9 mouse cellular contexts compared by ENCODE assay signal in genomic region chr3:30515795-30516170, GRCm38 (mm10). TPM values are rescaled to one million over a fixed set of nuclear protein-coding genes. Genes with fewer than 3 reads are reported as not detected.
DNase-seq lines count a peak whose midpoint lies in the region; ATAC-seq and TF ChIP-seq lines count a peak whose summit lies in the region.
"Had no signal": no experiment of that assay in that cellular context is flagged by ENCODE, and none has a peak within 500 bp of the region (broad histone marks: within the 10 kb centered on the region; RNA-seq: fewer than 3 reads in every experiment).

No protein-coding gene starts in this region.

- H3K27ac ChIP-seq in forebrain, embryonic 11.5 days (ENCODE audit: low read depth, low read length), result no peak overlapping the region
- H3K27ac ChIP-seq in forebrain, embryonic 13.5 days, result no peak overlapping the region
- peak overlapping the region; percentile 97; the same call in 1 of the 2 replicates for H3K27ac ChIP-seq in lung, embryonic 14.5 days (ENCODE audit: low read depth)
- no peak overlapping the region for H3K27ac ChIP-seq in intestine, embryonic 14.5 days (ENCODE audit: low read depth)
- H3K27ac ChIP-seq in stomach, embryonic 14.5 days (ENCODE audit: low read length), result peak overlapping the region; percentile 55; the same call in 1 of the 2 replicates

- WGBS in forebrain, embryonic 11.5 days, result 12% methylated on average over 9 of the region's 9 CpGs
- 12% methylated on average over 9 of the region's 9 CpGs for WGBS in forebrain, embryonic 13.5 days
- 9% methylated on average over 9 of the region's 9 CpGs for WGBS in lung, embryonic 14.5 days
- 7% methylated on average over 9 of the region's 9 CpGs for WGBS in intestine, embryonic 14.5 days
- 16% methylated on average over 9 of the region's 9 CpGs for WGBS in stomach, embryonic 14.5 days

- ATAC-seq in forebrain, embryonic 11.5 days (replicated peaks; ENCODE audit: low FRiP score), result no peak
- ATAC-seq in forebrain, embryonic 13.5 days, result no peak
- no peak for ATAC-seq in lung, embryonic 14.5 days (ENCODE audit: insufficient read depth)
- ATAC-seq in intestine, embryonic 14.5 days (replicated peaks; ENCODE audit: low FRiP score, low TSS enrichment, low read depth), result no peak
- no peak for ATAC-seq in stomach, embryonic 14.5 days (ENCODE audit: insufficient number of reproducible peaks, insufficient read depth, low FRiP score, low read depth)

- H3K9me3 ChIP-seq in forebrain, embryonic 11.5 days (ENCODE audit: control insufficient read depth, low read length), result no peaks in the 10 kb centered on the region
- H3K9me3 ChIP-seq in forebrain, embryonic 13.5 days (replicated peaks), result no peaks in the 10 kb centered on the region
- H3K9me3 ChIP-seq in lung, embryonic 14.5 days (ENCODE audit: low read depth, low read length), result no peaks in the 10 kb centered on the region
- H3K9me3 ChIP-seq in intestine, embryonic 14.5 days (ENCODE audit: control insufficient read depth, low read length), result no peaks in the 10 kb centered on the region
- H3K9me3 ChIP-seq in stomach, embryonic 14.5 days (ENCODE audit: control insufficient read depth, low read depth, low read length), result no peaks in the 10 kb centered on the region

- peak overlapping the region; percentile 39; the same call in 1 of the 2 replicates for H3K4me3 ChIP-seq in forebrain, embryonic 11.5 days (ENCODE audit: low read depth, low read length)
- no peak overlapping the region for H3K4me3 ChIP-seq in forebrain, embryonic 13.5 days
- peak overlapping the region; percentile 52 for H3K4me3 ChIP-seq in lung, embryonic 14.5 days (ENCODE audit: low read depth, low read length)
- no peak overlapping the region for H3K4me3 ChIP-seq in intestine, embryonic 14.5 days (ENCODE audit: low read depth, low read length)
- H3K4me3 ChIP-seq in stomach, embryonic 14.5 days (ENCODE audit: low read depth, low read length), result peak overlapping the region; percentile 42; the same call in 1 of the 2 replicates

- H3K4me2 ChIP-seq in forebrain, embryonic 11.5 days (ENCODE audit: low read depth, low read length, severe bottlenecking), result peak overlapping the region; percentile 89; the same call in 1 of the 2 replicates
- H3K4me2 ChIP-seq in forebrain, embryonic 13.5 days, result no peak overlapping the region
- peak overlapping the region; percentile 92 for H3K4me2 ChIP-seq in lung, embryonic 14.5 days
- H3K4me2 ChIP-seq in intestine, embryonic 14.5 days (ENCODE audit: low read length), result peak overlapping the region; percentile 53; the same call in 1 of the 2 replicates
- peak overlapping the region; percentile 81 for H3K4me2 ChIP-seq in stomach, embryonic 14.5 days (replicated peaks; ENCODE audit: low read depth, low read length)

- H3K9ac ChIP-seq in forebrain, embryonic 11.5 days (ENCODE audit: low read length), result no peak overlapping the region; the same call in 1 of the 2 replicates
- no peak overlapping the region for H3K9ac ChIP-seq in forebrain, embryonic 13.5 days
- H3K9ac ChIP-seq in lung, embryonic 14.5 days, result peak overlapping the region; percentile 9; the same call in 1 of the 2 replicates
- H3K9ac ChIP-seq in intestine, embryonic 14.5 days (ENCODE audit: low read length), result no peak overlapping the region
- no peak overlapping the region for H3K9ac ChIP-seq in stomach, embryonic 14.5 days (replicated peaks; ENCODE audit: low read depth, low read length)

- H3K36me3 ChIP-seq in forebrain, embryonic 11.5 days (ENCODE audit: control insufficient read depth, insufficient read depth, low read length), result no peaks in the 10 kb centered on the region
- no peaks in the 10 kb centered on the region for H3K36me3 ChIP-seq in forebrain, embryonic 13.5 days (ENCODE audit: poor library complexity, severe bottlenecking)
- no peaks in the 10 kb centered on the region for H3K36me3 ChIP-seq in lung, embryonic 14.5 days (ENCODE audit: insufficient read depth)
- H3K36me3 ChIP-seq in intestine, embryonic 14.5 days (ENCODE audit: control insufficient read depth, insufficient read depth, low read length), result no peaks in the 10 kb centered on the region
- no peaks in the 10 kb centered on the region for H3K36me3 ChIP-seq in stomach, embryonic 14.5 days (ENCODE audit: control insufficient read depth, insufficient read depth, low read length)

- no peak for TF ChIP-seq CTCF in lung, embryonic 14.5 days (IDR thresholded peaks at IDR 0.05; ENCODE audit: low read depth)

- no peak for DNase-seq in forebrain, embryonic 11.5 days (ENCODE audit: low spot score)
- DNase-seq in lung, embryonic 14.5 days, result no peak
- DNase-seq in lung, postnatal 14 days, result no peak
- DNase-seq in intestine, embryonic 14.5 days (ENCODE audit: low spot score), result no peak
- no peak for DNase-seq in right cerebral cortex, postnatal 36 days (ENCODE audit: low spot score in 2 of 2)
- no peak for DNase-seq in cerebellum, postnatal 36 days
- DNase-seq: cerebellum, adult 9-10 months had no signal

- peaks cover 26% of the 10 kb centered on the region for H3K27me3 ChIP-seq in forebrain, embryonic 11.5 days (ENCODE audit: control insufficient read depth, insufficient read depth, low read length)
- H3K27me3 ChIP-seq in forebrain, embryonic 13.5 days, result peaks cover 68% of the 10 kb centered on the region
- H3K27me3 ChIP-seq in lung, embryonic 14.5 days (ENCODE audit: insufficient read depth, low read length), result peaks cover 45% of the 10 kb centered on the region
- peaks cover 86% of the 10 kb centered on the region for H3K27me3 ChIP-seq in intestine, embryonic 14.5 days (replicated peaks; ENCODE audit: control insufficient read depth, insufficient read depth, low read length)
- 0 out of 2 replicates have a peak, but pooled peaks cover 2% of the 10 kb centered on the region for H3K27me3 ChIP-seq in stomach, embryonic 14.5 days (ENCODE audit: control insufficient read depth, insufficient read depth, low read length)

- H3K4me1 ChIP-seq in forebrain, embryonic 11.5 days (replicated peaks; ENCODE audit: control insufficient read depth, insufficient read depth, low read length), result peaks cover 12% of the 10 kb centered on the region; the same call in 1 of the 2 replicates
- peaks cover 22% of the 10 kb centered on the region for H3K4me1 ChIP-seq in forebrain, embryonic 13.5 days
- peaks cover 3% of the 10 kb centered on the region; the same call in 1 of the 2 replicates for H3K4me1 ChIP-seq in lung, embryonic 14.5 days (ENCODE audit: insufficient read depth)
- peaks cover 11% of the 10 kb centered on the region; the same call in 1 of the 2 replicates for H3K4me1 ChIP-seq in intestine, embryonic 14.5 days (replicated peaks; ENCODE audit: control insufficient read depth, insufficient read depth, low read length)
- H3K4me1 ChIP-seq in stomach, embryonic 14.5 days (ENCODE audit: control insufficient read depth, insufficient read depth, low read length), result 0 out of 2 replicates have a peak, but pooled peaks cover 4% of the 10 kb centered on the region

RNA-seq across cellular contexts. Expression of gene Mecom, which starts 32.0 kb away (rescaled TPM):
- 17.6 and 19.5 TPM in 2 replicates for polyA plus RNA-seq in forebrain, embryonic 11.5 days (2014; fragmentation: Nextera tagmentation; extraction: Ambion mirVana)
- polyA plus RNA-seq in forebrain, embryonic 13.5 days (2015; fragmentation: Nextera tagmentation; extraction: Ambion mirVana), result 3.7 and 5.0 TPM in 2 replicates
- polyA plus RNA-seq in lung, embryonic 14.5 days (2014; fragmentation: Nextera tagmentation; extraction: Ambion mirVana), result 74.0 and 77.5 TPM in 2 replicates
- 15.2 and 17.6 TPM in 2 replicates for polyA plus RNA-seq in intestine, embryonic 14.5 days (2014; fragmentation: Nextera tagmentation; extraction: Ambion mirVana)
- 85.8 and 101 TPM in 2 replicates for polyA plus RNA-seq in stomach, embryonic 14.5 days (2014; fragmentation: Nextera tagmentation; extraction: Ambion mirVana)

Comparison
In these comparisons a context has a peak if more than half of its experiments do, and no peak if none do; other contexts are left out.
1. H3K4me3 ChIP-seq: peak in forebrain, embryonic 11.5 days (single experiment), lung, embryonic 14.5 days (single experiment) and stomach, embryonic 14.5 days (single experiment); none in forebrain, embryonic 13.5 days (single experiment) and intestine, embryonic 14.5 days (single experiment).
2. H3K27ac ChIP-seq: peak in lung, embryonic 14.5 days (single experiment) and stomach, embryonic 14.5 days (single experiment); none in forebrain, embryonic 11.5 days (single experiment), forebrain, embryonic 13.5 days (single experiment) and intestine, embryonic 14.5 days (single experiment).